Mouse (Mus musculus): ENCODE data around the gene Usp43.

GRCm38 (mm10) chr11:67829530-67829929 is 92.4 kb downstream of the Usp43 start:
- TF ChIP-seq EP300 (IDR thresholded peaks at IDR 0.05; ENCODE audit: low read depth) (no peak), CTCF (IDR thresholded peaks at IDR 0.05; ENCODE audit: low read depth) (no peak)

All from heart, postnatal 0 days (tissue).